Mouse (Mus musculus) heart, embryonic 11.5 days (tissue): ENCODE measurements around the gene Sart3. TPM values are rescaled to one million over a fixed set of nuclear protein-coding genes. Genes with fewer than 3 reads are reported as not detected.
"Not testable (repeated sequence)": the region's sequence is repeated elsewhere in the genome, so short reads cannot be mapped to it uniquely, and the experiment has no call there.

Source experiments
- ATAC-seq: fragments of 200-750 bp; cut with Nextera tagmentation; replicated peaks from 2 replicates; pipeline ENCODE4 v1.8.0; 2017; ENCODE audit warnings: moderate library complexity; ENCODE audit not compliant: insufficient number of reproducible peaks, low FRiP score, low TSS enrichment
- H3K27ac ChIP-seq: fragments of 300-500 bp; sonication (generic); 2 replicates; pipeline ENCODE4 v1.5.1; 2014; ENCODE audit warnings: mild to moderate bottlenecking, low read depth, low read length
- H3K27me3 ChIP-seq: fragments of 300-500 bp; sonication (generic); 2 replicates; pipeline ENCODE4 v1.6.1; 2014; ENCODE audit warnings: mild to moderate bottlenecking, low read length, mixed read lengths; ENCODE audit not compliant: control insufficient read depth, insufficient read depth
- H3K36me3 ChIP-seq: fragments of 300-500 bp; sonication (generic); 2 replicates; pipeline ENCODE4 v1.6.1; 2014; ENCODE audit warnings: mild to moderate bottlenecking, low read length, moderate library complexity, mixed read lengths; ENCODE audit not compliant: control insufficient read depth, insufficient read depth
- H3K4me1 ChIP-seq: fragments of 300-500 bp; sonication (generic); 2 replicates; pipeline ENCODE4 v1.6.1; 2014; ENCODE audit warnings: low read length; ENCODE audit not compliant: control insufficient read depth, insufficient read depth
- H3K4me2 ChIP-seq: fragments of 300-500 bp; sonication (generic); 2 replicates; pipeline ENCODE4 v1.6.1; 2014; ENCODE audit warnings: mild to moderate bottlenecking, moderate library complexity
- H3K4me3 ChIP-seq: fragments of 300-500 bp; sonication (generic); 2 replicates; pipeline ENCODE4 v1.5.1; 2014; ENCODE audit warnings: low read depth, low read length
- H3K9ac ChIP-seq: fragments of 300-500 bp; sonication (generic); 2 replicates; pipeline ENCODE4 v1.6.1; 2014; ENCODE audit warnings: mild to moderate bottlenecking, low read depth, low read length, moderate library complexity
- H3K9me3 ChIP-seq: fragments of 300-500 bp; sonication (generic); replicated peaks from 2 replicates; pipeline ENCODE4 v1.6.1; 2016; ENCODE audit warnings: low read length; ENCODE audit not compliant: control insufficient read depth
- WGBS: fragments of 180-500 bp; shearing (Covaris S2); extraction: QIAGEN DNeasy Blood & Tissue Kit; methylation state at CpG from one replicate; pipeline ENCODE4 v1.1.7; 2014; ENCODE audit not compliant: insufficient replicate concordance; 5-methylcytosine and 5-hydroxymethylcytosine counted together
- polyA plus RNA-seq: library from polyadenylated mRNA; unstranded; fragments of >200 nt; fragmentation: Nextera tagmentation; extraction: Ambion mirVana; gene quantifications from 2 replicates; pipeline ENCODE4 v1.2.1, GENCODE M21; 2014

Sart3 gene
- polyA plus RNA-seq, 1 experiment from 2014 or later = 31.6 TPM

- H3K4me3 ChIP-seq, H3K4me1 ChIP-seq, H3K27ac ChIP-seq, H3K9me3 ChIP-seq, ATAC-seq, H3K9ac ChIP-seq, H3K36me3 ChIP-seq, H3K4me2 ChIP-seq, H3K27me3 ChIP-seq: not testable (repeated sequence)
- 88% methylated on average over 8 of the region's 8 CpGs for WGBS
Measured at GRCm38 (mm10) chr5:113777728-113778127, 5.4 kb upstream of the Sart3 start.

GRCm38 (mm10) chr5:113776896-113777226, 4.6 kb upstream of the Sart3 start:
- no peak overlapping the region for H3K9ac ChIP-seq
- peaks cover 10% of the 10 kb centered on the region for H3K36me3 ChIP-seq
- H3K9me3 ChIP-seq = 0 out of 2 replicates have a peak, but pooled peaks cover 3% of the 10 kb centered on the region
- no peak overlapping the region for H3K27ac ChIP-seq
- ATAC-seq = no peak
- no peak overlapping the region for H3K4me3 ChIP-seq
- no peaks in the 10 kb centered on the region for H3K27me3 ChIP-seq
- H3K4me2 ChIP-seq = no peak overlapping the region
- peaks cover 4% of the 10 kb centered on the region for H3K4me1 ChIP-seq
- 90% methylated on average over 8 of the region's 8 CpGs for WGBS

- WGBS = 92% methylated on average over 15 of the region's 15 CpGs
- no peak overlapping the region for H3K9ac ChIP-seq
- H3K27ac ChIP-seq = no peak overlapping the region
- peaks cover 10% of the 10 kb centered on the region for H3K36me3 ChIP-seq
- H3K4me1 ChIP-seq = peaks cover 4% of the 10 kb centered on the region
- 0 out of 2 replicates have a peak, but pooled peaks cover 3% of the 10 kb centered on the region for H3K9me3 ChIP-seq
- no peaks in the 10 kb centered on the region for H3K27me3 ChIP-seq
- no peak overlapping the region for H3K4me2 ChIP-seq
- ATAC-seq = no peak
- H3K4me3 ChIP-seq = no peak overlapping the region
Measured at GRCm38 (mm10) chr5:113776128-113776895, 4.0 kb upstream of the Sart3 start.

GRCm38 (mm10) chr5:113775585-113775984, 3.3 kb upstream of the Sart3 start:
- WGBS = 89% methylated on average over 10 of the region's 10 CpGs
- Histone ChIP-seq H3K36me3 (peaks cover 10% of the 10 kb centered on the region), H3K27ac (no peak overlapping the region), H3K9me3 (0 out of 2 replicates have a peak, but pooled peaks cover 3% of the 10 kb centered on the region), H3K4me2 (no peak overlapping the region), H3K4me1 (peaks cover 5% of the 10 kb centered on the region), H3K4me3 (no peak overlapping the region), H3K9ac (no peak overlapping the region), H3K27me3 (no peaks in the 10 kb centered on the region)
- no peak for ATAC-seq

GRCm38 (mm10) chr5:113773664-113774063, 1.4 kb upstream of the Sart3 start:
- no peak for ATAC-seq
- Histone ChIP-seq H3K9ac (peak overlapping the region; percentile 82), H3K9me3 (no peaks in the 10 kb centered on the region), H3K36me3 (peaks cover 14% of the 10 kb centered on the region), H3K27ac (no peak overlapping the region), H3K4me3 (peak overlapping the region; percentile 98), H3K27me3 (no peaks in the 10 kb centered on the region), H3K4me1 (peaks cover 12% of the 10 kb centered on the region), H3K4me2 (peak overlapping the region; percentile 97)
- WGBS = under 1% methylated on average over 7 of the region's 7 CpGs

- Histone ChIP-seq H3K4me1 (peaks cover 12% of the 10 kb centered on the region), H3K4me2 (peak overlapping the region; percentile 97), H3K9ac (peak overlapping the region; percentile 82), H3K27me3 (no peaks in the 10 kb centered on the region), H3K9me3 (no peaks in the 10 kb centered on the region), H3K36me3 (peaks cover 16% of the 10 kb centered on the region), H3K27ac (peak overlapping the region; percentile 99; the same call in 1 of the 2 replicates), H3K4me3 (peak overlapping the region; percentile 98)
- WGBS = under 1% methylated on average over 37 of the region's 38 CpGs
- peak; percentile 39; the same call in 1 of the 2 replicates for ATAC-seq
Measured at GRCm38 (mm10) chr5:113772905-113773519, 702 bp upstream of the Sart3 start.

GRCm38 (mm10) chr5:113771213-113772162, 822 bp downstream of the Sart3 start:
- peak; percentile 80 for ATAC-seq
- Histone ChIP-seq H3K27me3 (no peaks in the 10 kb centered on the region), H3K36me3 (peaks cover 9% of the 10 kb centered on the region), H3K9ac (peak overlapping the region; percentile 97), H3K9me3 (no peaks in the 10 kb centered on the region), H3K4me1 (peaks cover 12% of the 10 kb centered on the region), H3K4me2 (peak overlapping the region; percentile 97), H3K4me3 (peak overlapping the region; percentile 98), H3K27ac (peak overlapping the region; percentile 99)
- under 1% methylated on average over 90 of the region's 97 CpGs for WGBS

- Histone ChIP-seq H3K4me3 (no peak overlapping the region), H3K27ac (no peak overlapping the region), H3K4me1 (peaks cover 12% of the 10 kb centered on the region), H3K36me3 (peaks cover 6% of the 10 kb centered on the region; the same call in 1 of the 2 replicates), H3K27me3 (no peaks in the 10 kb centered on the region), H3K9ac (no peak overlapping the region), H3K9me3 (no peaks in the 10 kb centered on the region), H3K4me2 (no peak overlapping the region)
- 89% methylated on average over 8 of the region's 8 CpGs for WGBS
- ATAC-seq = no peak
Measured at GRCm38 (mm10) chr5:113768806-113769205, 3.5 kb downstream of the Sart3 start.
